Mouse (Mus musculus) frontal cortex, postnatal 14 days (tissue): ENCODE data around the gene Tut7.
"Not testable (repeated sequence)": the region's sequence is repeated elsewhere in the genome, so short reads cannot be mapped to it uniquely, and the experiment has no call there.

Experiments
- DNase-seq, 2 experiments: peaks; one replicate each; pipeline ENCODE4 v3.0.0; 2022; ENCODE audit warnings: low spot score in 2 of 2

Tut7 gene

DNA sequence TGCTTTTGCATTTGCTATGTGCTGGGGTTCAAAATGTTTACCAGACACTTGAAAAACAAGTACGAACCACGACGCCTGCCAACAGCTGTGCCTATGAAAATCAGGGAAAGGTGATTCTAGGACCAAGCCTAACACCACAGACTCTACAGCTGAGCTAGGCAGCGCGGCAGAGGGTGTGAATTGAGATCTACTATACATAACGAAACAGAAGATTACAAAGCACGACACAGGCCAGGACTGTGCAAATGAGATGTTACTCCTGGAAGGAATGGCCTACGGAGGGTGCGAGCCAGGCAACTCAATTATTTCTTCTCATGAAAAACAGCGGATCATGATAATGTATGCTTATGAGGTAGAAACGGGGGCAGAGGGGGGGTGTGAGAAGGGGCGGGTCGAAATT, 54.4 kb downstream of the Tut7 start:
- no peak for DNase-seq

DNA sequence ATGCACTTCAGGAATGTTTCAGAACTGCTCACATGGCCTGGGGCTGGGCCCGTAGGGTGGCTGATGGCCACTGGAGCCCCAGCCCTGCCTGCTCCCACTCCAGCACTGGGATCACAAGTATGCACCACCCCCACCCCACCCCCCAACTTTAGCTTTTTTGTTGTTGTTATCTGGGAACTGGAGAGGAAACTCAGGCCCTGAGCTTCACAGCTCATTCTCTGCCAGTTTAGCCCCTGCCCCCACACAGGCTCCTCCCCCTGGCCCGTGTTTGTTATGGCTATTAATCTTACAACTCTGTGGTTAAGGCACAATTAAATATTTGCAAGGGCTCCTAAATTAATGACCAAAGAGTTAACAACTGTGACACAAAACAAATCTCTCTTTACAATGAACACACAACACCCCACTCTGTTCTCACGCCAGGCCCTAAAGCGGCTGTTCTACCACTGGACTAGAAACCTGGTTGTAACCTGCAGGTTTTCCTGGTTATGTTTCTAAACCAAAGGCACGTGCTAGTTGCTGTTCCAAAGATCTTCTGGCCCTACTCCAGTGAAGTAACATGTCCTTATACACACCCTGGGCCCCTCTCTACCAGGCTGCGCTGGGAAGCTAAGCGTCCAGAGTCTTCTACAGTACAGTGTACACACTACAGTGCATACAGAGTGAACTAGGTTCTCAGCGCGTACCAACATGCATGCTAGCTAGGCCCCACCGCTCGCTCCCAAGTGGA, 56.0 kb downstream of the Tut7 start:
- DNase-seq, result no peak

DNA sequence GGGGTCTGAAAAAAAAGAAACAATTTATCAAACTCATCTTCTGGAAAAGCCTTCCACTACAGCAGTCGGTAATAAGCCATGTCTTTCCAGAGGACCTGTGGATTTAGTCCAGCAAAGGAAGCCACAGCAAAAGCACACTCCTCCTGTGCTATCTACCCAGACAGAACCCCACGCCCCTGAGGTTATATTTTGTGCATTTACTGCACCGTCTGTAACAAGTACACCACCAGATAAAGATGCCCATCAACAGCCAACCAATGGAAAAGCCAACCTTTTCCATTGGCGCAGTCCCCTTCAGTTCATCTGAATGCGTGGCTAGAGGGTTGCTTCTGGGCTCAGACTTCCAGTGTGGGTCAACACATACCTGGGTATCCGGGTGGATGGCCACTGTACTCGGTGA, 60.2 kb downstream of the Tut7 start:
- DNase-seq, result no peak

DNA sequence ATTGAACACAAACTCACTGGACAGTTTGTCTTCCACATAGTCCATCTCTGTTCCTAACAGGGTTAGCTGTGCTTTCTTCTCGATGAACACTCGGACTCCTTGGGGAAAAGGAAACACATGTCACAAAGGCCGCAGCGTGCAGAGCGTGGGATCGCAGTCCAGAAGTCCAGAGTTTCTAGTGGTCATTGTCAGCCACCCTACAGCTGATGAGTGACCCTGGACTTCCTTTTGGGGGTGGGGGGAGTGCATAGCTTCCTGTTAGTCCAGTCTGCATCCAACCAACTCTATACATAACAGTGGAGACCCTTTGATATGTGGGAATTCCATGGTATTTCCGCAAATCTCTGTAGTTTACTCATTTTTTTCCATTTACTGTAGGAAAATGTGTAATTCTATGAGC, 66.0 kb downstream of the Tut7 start:
- no peak for DNase-seq

DNA sequence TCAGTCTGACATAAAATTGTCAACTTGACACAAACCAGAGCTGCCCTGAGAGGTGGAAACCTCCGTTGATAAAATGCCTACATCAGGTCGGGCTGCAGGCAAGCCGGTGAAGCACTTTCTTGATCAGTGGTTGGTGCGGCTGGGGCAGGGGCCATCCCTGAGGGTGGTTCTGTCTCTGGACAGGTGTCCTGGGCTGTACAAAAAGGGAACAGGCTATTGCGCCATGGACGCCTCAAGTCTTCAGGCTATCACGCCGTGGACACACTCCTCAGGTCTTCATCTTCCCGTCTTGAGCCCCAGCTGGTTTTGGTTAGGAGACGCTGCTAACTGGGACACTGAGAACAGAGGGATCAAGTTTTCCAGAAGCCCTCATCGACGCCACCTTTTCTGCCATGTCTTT, 72.6 kb downstream of the Tut7 start:
- DNase-seq, result no peak

DNA sequence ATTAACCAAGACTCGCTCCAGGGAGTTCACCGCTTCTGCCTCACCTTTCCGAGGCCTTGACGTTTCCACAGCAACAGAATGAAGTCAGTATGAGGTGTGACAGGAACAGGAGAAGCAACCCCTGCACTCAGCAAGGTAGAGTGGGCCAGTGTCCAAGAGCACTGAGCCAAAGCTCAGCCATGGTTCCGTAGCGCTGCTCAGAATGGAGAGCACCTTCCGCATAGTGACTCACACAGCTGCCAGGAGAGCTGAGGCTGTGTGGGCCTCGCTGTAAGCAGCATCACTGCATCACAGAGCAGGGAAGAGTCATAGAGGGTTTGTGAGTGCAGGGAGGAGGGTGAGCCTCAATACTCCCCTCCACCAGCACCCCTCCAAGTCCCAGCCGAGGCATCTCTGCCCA, 76.2 kb downstream of the Tut7 start, which contains the start of gene 1700014D04Rik:
Gene 1700014D04Rik (minus strand): TSS at position 42 of the 400 bp plus-strand sequence.
- DNase-seq, result peak in 1 of 2 experiments; percentile 49

DNA sequence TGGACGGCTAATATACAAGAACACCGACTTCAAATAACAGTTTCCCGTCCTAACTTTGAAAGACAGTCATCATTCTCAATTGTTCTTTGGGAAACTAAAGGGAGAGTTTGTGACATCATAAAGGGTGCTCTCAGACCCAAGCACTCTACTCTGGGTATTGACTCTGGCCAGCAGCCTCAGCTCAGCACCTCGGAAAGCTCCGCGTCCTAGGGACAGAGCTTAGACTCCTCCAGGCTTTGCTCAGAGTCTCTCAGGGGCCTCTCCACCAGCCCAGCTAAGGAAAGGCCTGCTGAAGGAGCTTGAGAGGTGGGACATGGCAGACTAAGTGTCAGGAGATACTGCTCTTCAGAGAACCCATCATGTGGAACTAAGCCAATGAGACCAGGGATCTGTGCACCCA, 76.8 kb downstream of the Tut7 start:
- no peak for DNase-seq

DNA sequence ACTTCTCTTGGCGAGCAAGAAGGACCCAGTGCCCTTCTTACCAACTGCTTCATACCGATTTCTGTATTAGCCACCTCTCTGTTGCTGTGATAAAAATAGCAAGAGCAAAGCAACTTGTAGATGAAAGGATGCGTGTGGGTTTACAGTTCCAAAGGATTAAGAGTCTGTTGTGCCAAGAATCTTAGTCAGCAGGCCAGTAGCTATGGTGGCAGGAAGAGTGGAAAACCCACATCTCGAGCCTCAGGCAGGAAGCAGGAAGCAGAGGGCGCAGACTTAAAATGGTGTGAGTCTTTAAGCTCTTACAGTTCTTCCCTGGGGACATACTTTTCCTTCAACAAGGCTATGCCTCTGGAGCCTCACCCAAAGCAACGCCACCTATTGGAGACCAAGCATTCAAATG, 77.5 kb downstream of the Tut7 start:
- no peak for DNase-seq

DNA sequence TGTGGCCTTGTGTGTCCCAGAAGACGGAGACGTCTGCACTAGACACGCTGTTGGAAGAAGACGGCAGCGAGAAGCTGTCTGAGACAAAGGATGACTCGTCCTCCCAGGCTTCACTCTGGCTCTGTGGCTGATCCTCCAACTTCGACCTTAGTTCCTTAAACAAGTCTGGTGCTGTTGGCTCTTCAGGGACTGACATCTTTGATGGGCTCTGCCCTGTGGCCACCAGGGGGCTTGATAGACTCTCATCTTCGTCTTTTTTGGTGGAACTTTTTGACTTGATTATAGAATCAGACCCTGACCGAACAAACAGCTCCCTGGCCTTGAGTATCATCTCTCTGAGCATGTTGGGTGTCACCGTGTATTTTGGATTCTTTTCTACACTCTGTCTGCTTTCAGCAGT, 81.2 kb downstream of the Tut7 start:
- DNase-seq, result no peak

DNA sequence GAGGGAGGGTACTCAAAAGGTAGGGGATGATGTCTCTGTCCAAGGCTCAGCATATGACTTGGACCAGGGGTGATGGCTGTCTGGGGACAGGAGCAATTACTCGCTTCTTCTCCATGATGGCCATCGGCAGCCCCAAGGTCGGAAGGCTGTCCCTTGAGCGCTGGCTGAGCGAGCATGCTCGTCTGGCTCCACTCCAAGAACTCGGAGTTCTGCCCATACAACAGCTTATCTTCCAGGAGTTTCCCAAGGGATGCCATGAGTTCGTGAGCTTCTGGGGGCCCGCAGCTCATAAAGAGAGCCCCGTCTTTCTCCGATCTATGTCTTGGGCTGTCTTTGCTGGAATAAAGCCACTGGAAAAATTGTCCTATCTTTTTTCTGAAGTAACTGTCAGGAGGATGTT, 81.9 kb downstream of the Tut7 start:
- no peak for DNase-seq

DNA sequence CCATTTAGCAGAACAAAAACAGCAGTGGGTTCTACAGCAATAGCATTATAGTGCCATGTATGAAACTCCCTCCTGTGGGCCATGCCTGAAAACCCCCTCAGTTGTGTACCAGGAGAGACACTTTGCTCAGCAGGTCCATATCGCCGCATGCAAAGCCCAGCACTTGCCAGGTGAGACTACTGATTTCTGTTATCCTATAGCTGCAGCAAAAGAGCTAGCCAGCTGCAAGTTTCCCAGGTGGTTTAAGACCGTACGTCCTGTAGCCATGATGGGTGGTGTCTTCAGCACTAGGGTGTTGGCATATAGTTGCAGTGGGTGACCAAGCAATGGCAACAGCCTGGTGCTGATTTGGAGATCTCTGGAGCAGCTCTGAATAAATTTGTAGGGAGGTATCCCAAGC, 83.5 kb downstream of the Tut7 start:
- no peak for DNase-seq

DNA sequence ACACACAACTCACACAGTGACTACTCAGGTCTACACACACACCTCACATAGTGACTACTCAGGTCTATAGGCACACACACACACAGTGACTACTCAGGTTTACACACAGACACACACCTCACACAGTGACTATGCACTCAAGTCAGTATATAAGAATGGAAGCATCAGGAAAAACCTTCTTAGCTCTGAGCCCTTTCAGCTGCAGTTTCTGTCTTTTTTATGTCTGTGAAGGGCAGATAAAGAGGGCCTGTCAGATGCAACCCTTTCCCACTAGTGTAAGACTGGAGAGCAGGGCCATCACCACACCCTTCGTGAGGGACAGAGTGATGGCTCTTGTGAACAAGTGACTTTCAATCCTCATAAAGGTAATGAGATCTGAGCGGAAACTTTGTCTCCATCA, 84.5 kb downstream of the Tut7 start:
- DNase-seq, result no peak

DNA sequence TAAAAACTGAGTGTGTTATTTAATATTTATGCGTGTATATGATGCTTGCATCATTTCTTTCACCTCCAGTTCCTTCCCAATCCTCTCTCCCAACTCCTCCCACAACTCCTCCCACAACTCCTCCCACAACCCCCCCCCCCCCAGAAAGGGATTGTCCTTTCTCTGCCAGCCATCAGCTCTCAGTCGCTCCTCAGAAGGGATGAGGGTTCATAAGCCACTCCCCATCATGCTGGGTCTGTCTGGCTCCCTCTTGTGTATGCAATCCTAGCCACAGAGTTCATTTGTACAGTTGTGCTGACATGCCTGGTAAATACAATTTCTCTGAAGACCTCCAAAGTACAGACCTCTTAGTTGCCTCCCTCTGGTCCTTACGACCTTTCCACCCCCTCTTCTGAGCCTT, 87.8 kb downstream of the Tut7 start:
- DNase-seq, result no peak

DNA sequence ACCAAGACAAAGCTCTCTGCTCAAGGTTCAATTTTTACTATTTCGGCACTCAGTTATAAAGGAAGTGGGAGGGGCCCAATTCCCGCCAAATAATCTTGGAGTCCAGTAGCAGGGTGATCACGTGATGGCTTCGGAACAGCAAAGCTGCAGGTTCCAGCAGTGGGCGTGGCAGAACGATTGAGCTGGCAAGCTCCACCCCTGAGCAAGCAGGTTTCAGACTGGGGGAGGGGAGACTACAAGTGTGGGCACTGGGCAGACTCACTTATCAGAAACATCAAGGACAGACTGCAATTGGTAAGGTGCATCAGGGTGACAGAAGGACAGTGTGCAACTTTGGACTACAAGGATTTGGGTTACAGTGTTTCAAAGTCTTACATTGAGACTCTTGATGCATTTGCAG, 88.6 kb downstream of the Tut7 start:
- DNase-seq, result not testable (repeated sequence)

DNA sequence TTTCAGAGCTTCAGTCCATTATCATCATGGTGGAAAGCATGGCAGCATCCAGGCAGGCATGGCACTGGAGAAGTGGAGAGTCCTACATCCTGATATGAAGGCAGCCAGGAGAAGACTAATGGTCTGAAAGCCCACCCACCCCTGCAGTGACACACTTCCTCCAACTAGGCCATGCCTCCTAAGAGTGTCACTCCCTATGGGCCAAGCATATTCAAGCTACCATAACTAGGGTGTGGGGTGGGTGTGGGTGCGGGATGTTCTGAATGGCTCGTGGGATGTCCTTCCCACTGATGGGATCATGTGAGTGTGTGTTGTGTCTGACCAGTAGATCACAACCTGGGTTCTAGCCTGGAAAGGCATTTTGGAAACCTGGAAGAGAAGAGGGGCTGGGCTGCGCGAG, 89.0 kb downstream of the Tut7 start:
- no peak for DNase-seq

DNA sequence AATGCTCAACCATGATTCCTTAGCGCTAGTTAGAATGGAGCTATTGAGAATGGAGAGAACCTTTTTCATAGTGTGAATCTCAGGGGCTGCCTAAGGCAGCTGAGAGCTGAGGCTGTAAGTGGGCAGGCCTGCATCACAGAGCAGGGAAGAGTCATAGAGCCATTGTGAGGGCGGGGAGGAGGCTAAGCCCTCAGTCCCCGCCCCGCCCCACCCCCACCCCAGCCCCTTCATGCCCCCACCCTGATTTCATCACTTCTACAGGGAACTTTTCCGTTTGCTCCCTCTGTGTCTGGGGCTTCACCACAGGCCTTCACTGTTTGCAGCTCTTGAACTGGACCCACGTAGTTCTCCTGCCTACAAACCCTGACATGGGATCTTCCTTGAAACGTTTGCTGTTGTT, 91.3 kb downstream of the Tut7 start, which contains the start of gene Spata31d1d:
Gene Spata31d1d (minus strand): TSS at position 101 of the 400 bp plus-strand sequence.
- no peak for DNase-seq

DNA sequence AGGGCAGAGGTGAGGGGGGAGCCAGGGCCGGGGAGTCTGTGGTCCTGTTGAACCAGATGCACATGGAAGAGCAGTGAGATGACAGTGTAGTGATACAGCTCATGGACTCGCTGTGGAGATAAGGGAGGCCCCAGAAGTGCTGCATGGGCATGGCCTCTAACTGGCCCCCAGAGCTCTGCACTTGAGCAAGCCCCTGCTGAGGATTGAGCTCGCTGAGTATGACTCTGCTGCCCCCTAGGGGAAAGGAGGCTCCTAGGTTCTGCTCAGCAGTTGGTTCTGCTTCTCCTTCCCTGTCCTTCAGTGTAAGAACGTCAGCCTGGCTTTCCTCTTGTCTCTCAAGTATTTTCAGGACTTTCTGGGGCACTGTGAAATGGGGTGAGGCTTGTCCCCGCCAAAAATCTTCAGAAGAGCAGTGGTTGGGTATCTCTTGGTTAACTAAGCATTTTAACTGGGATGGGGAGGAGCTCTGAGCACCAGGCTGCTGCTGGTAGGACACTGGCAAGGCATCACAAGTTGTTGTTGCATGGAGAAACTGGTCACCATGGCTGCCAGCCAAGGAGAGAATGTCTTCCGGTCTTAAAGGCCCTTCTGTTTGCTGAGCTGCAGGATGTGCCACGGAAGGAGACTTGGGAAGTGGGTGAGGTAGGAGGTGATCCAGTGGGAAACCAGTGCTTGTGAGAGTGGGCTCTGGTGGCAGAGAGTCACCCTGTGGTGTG, 94.4 kb downstream of the Tut7 start:
- peak; percentile 76 to 80 for DNase-seq

DNA sequence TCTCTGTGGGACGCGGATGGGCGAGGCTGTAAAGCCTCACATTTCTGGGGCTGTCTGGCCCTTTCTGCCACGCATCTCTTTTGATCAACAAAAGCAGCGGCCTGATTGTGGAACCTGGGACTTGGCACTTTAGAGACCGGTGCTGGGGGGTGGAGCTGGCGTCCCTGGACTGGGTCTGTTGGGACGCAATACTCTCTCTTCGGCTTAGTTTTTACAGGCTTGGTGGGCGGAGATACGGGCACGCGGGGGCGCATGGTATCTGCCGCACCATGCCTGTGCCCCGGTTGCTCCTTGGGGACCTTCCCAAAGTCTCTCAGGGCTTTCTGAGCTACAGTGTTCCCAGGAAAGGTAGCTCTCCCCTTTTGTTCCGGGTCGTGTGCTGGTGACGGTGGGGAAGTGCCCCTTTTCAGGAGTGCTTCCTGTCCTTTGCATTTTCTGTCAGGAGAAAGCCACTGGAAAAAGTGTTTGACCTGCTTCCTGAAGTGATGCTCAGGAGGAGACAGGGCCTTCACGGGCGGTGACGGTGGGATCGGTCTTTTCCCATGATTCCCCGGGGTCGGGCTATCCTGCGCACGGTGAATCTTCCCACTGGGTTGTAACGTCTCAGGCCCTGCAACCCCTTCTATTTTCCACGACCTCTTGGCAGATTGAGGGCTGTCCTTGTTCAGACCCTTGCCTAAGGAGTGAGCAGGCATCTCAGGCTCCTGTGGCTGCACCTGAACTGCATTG, 96.6 kb downstream of the Tut7 start:
- no peak for DNase-seq

DNA sequence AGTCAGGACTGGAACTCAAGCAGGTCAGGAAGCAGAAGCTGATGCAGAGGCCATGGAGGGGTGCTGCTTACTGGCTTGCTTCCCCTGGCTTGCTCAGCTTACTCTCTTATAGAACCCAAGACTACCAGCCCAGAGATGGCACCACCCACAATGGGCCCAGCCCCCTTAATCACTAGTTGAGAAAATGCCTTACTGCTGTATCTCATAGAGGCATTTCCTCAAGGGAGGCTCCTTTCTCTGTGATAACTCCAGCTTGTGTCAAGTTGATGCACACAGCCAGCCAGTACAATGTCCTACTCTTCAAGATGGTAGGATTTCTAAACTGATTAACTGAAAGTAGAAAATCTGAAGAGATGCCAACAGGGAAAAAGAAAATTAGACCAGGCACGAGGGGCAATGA, 100.9 kb downstream of the Tut7 start:
- not testable (repeated sequence) for DNase-seq
